Mouse (Mus musculus): ENCODE data around the gene 2610528A11Rik.

DNA sequence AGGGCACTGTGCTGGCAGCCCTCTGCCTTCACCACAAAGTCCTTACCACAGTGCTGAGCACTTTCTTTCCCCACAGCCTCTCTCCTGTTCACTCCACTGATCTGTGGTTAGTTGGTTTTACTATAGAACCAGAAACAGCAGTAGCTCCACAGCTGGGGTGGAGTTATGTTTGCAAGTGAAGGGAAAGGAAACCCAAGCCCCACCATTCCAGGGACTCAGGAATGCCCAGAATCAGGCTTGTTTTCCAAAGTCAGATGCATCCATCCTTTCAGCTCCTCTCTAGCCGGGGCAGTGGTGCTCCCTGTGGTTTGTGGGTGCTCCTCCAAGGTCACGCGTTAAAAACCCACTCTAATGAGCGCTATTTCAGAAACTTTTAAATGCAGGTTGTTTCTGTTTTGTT lies 18.3 kb downstream of the 2610528A11Rik start:
- TF ChIP-seq POLR2A (IDR thresholded peaks at IDR 0.05; ENCODE audit: extremely low read depth, insufficient read depth, low read length), result no peak
- no peak for TF ChIP-seq CTCF (IDR thresholded peaks at IDR 0.05; ENCODE audit: low read depth, low read length)

All from liver, adult 2 months (tissue).